Mouse (Mus musculus) frontal cortex, postnatal 10 days (tissue): ENCODE measurements at regions not wholly inside any gene's neighbourhood (a gene's known extent, or its start where the extent isn't known, plus 50 kb on each side); places are given as distances from the start of the nearest gene placed in this dataset.

Source experiments
- DNase-seq, 2 experiments: peaks; one replicate each; pipeline ENCODE4 v3.0.0; 2022; ENCODE audit warnings: low spot score in 2 of 2, mixed read lengths in 1 of 2

GRCm38 (mm10) chr2:171805376-171805775 is 237.9 kb downstream of the Cbln4 start:
- no peak for DNase-seq

GRCm38 (mm10) chr2:171800511-171801268 is 242.6 kb downstream of the Cbln4 start:
- DNase-seq: no peak

- no peak for DNase-seq
These were observed 243.9 kb downstream of the Cbln4 start for GRCm38 (mm10) chr2:171799351-171799750.

DNA sequence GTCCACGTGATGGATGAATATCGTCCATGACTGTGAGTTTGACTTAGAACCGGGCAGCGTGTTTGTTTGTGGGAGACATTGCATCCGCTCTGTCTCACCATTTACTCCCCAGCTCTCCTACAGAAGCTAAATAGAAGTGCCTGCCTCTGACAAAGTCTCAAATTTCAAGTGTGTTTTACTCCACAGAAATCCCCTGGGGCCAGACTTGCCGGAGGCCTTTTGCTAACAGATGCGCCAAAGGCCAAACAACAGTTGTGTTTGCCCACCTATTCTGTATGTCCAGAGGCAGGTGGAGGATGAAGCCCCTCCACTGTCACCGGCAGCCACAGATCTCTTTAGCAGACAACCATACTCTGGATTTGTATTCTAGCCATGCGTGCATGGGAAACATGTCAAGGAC is 252.6 kb downstream of the Cbln4 start:
- no peak for DNase-seq

DNA sequence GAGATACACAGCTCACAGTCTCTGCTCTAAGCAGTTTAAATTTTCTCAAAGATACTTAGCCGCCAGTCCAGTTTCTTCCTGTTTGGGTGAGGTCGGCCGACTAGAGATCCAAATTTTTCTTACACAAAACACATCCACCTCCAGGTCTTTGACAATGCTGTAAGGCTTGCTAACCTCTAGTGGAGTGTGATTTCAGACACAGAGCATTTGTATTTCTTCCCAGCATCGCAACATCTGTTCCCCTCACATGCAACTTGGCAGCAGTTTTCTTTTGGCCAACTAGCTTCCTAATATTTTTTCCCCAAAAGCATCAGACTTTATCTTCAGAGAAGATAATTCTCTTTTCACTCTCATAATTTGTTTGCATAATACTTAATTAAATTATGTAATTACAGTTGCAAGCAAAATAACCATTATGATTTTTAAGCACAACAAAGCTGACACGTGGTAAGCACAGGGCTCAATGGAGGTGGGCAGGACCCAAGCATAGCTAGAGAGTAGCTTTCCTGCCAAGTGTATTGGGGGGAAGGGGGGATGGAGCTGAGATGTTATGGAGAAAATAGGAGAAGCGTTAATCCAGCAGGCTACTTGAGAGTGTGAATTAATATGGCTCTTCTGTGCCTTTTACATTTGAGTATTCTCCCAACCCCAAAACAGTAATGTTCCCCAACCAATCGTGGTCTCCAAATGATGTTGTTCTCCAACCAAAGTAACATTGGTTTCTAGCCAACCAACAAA is 276.9 kb downstream of the Cbln4 start:
- no peak for DNase-seq

DNA sequence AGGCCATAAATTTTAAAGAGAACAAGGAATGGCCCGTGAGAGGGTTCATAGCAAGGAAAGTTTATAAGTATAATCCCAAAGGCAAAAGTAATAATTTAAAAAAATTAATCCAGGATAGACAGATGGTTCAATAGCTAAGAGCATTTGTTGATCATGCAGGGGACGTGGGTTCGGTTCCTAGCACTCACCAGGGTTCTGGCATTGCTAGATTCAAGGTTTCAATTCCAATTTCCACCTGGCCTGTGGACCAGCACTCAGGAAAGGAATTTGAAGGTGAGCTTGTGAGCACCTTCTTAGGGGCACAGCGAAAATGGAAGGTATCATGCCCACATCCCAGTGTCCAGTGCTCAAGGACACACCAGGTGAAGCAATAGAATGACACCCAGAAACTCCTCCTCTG is 278.2 kb downstream of the Cbln4 start:
- DNase-seq: no peak

DNA sequence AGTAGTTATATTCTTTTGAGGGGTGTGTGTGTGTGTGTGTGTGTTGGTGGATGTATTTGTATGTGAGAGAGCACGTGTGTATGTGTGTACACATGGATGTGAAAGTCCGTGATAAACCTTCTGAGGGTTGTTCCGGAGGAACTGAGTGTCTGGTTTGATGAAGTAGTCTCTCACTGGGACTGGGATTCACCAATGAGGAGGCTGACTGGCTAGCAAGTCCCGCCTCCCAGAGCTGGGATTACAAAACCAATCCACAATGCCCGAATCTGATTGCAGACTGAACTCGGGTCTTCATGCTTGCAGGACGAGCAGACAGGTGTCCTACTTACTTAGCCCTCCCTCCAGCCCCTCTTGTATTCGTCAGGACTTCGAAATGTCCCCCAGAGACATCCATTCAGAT is 289.8 kb downstream of the Cbln4 start:
- DNase-seq: no peak

GRCm38 (mm10) chr2:171747162-171747561 is 296.1 kb downstream of the Cbln4 start:
- DNase-seq: no peak

GRCm38 (mm10) chr2:171743111-171743510 is 300.2 kb downstream of the Cbln4 start:
- no peak for DNase-seq

- DNase-seq: no peak
These were observed 300.6 kb downstream of the Cbln4 start for GRCm38 (mm10) chr2:171742706-171743105.

GRCm38 (mm10) chr2:171737761-171738160 is 305.5 kb downstream of the Cbln4 start:
- DNase-seq: no peak

- no peak for DNase-seq
These were observed 308.2 kb downstream of the Cbln4 start for GRCm38 (mm10) chr2:171735061-171735490.

DNA sequence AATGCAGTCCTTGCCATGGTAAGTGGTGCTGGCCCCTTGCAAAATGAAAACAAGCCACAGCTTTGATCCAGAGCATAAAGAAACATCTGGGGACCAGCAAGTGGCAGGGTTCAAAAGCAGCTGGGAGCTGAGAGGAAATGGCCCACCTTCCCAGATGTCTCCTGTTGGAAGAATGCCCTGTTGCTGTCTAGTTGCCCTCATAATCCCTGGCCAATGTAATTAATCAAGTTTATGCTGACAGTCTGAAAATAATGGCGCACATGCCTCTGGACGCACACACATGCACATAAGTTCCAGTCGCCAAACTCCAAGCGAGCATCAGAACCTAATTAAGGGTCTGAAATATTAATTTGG is 308.7 kb downstream of the Cbln4 start:
- DNase-seq: no peak

- no peak for DNase-seq
These were observed 309.2 kb downstream of the Cbln4 start for GRCm38 (mm10) chr2:171733965-171734633.

- no peak for DNase-seq
These were observed 324.0 kb downstream of the Cbln4 start for GRCm38 (mm10) chr2:171719269-171719668.

- no peak for DNase-seq
These were observed 324.4 kb downstream of the Cbln4 start for GRCm38 (mm10) chr2:171718855-171719254.

- DNase-seq: no peak
These were observed 330.3 kb downstream of the Cbln4 start for GRCm38 (mm10) chr2:171712816-171713570.

DNA sequence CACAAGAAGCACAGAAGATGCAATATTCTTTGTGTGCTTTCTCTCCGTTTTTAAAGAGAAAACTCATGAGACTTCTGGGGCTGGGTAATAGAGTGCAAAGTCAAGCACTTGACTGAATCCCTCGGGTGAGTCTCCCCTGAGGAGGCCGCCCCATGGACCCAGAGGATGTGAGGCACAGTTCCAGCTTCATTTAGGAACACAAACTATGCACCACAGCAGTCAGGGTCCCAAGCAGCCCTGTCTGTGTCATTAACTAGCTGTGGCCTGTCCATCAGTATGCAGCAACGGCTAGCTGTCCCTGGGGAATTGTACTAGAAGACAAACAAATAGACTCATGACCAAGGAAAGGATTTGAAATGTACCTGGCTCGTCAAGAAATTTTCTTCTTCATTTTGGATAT is 349.7 kb downstream of the Cbln4 start:
- DNase-seq: no peak

- DNase-seq: no peak
These were observed 352.5 kb downstream of the Cbln4 start for GRCm38 (mm10) chr2:171690781-171691180.

DNA sequence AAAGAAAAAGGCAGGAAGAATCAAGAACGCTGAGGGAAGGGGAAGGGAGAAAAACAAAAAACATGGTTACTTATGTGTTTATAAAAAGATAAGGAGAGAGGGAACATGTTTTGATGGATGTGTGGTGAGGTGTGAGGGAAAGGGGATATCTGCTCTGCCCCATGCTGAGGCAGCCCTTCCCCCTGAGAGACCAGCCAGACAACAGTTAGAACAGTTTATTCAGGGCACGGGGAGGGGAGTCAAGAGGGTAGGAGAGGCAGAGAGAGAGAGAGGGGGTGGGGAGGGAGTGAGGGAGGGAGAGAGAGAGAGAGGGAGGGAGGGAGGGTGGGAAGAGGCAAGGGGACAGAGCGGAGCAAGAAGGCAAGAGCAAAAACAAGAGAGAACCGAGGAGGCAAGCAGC is 354.2 kb downstream of the Cbln4 start:
- DNase-seq: no peak

DNA sequence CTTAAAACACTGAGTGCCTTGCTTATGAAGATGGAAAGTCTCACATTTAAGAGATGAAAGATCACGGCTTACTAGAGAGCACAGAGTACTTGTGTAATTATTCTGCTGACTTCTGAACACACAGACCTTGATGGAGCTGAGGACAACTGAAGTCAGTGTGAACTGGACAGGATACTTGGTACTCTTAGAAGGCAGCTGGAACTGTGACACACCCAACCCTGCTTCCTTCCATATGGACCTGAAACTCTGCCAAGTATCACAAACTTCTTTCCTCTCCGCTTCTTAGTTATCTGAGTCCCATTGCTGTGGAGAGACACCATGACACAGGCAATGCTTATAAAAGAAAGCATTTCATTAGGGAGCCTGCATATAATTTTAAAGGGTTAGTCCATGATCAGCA is 365.3 kb downstream of the Cbln4 start:
- DNase-seq: no peak

- DNase-seq: no peak
These were observed 366.1 kb downstream of the Cbln4 start for GRCm38 (mm10) chr2:171677128-171677527.
